In the genomic region with DNA sequence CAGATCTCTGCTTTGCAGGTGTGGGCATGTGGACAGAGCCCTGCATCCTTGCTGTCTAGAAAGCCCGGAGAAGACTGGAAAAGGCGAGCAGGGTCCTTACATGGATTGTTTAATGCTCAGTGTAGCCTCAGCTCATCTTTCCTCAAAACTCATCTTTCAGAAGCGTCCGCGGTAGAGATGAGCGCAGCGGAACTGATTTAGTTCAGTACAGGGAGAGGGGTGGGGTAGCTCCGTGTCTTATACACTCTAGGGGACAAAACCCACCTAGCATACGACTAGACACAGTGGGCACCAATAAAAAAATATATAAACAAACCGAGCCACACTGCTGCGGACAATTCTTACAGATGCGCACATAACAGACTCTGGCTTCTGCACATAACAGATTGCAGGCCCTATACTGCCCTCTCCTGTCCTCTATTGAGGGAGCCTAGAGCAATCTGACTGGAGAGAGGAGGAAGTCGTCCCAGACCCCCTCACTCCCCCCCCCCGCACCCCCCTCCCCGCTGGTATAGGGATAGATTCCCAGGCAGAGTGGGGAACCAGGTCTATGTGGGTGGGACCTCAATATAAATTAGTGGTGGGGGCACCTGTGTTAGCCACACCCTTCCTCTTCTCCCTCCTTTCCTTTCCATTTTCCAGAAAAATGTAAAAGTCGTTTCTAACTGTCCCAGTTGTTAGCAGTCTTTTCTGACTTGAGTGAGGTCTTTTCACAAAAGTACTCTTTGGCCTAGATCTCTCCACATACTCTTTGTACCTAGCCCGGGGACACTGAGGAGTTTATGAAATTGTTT, we compare ENCODE assay signal across 8 mouse cellular contexts. TPM values are rescaled to one million over a fixed set of nuclear protein-coding genes. Genes with fewer than 3 reads are reported as not detected.
DNase-seq lines count a peak whose midpoint lies in the region; ATAC-seq and TF ChIP-seq lines count a peak whose summit lies in the region.

No protein-coding gene starts in this region.

- H3K4me1 ChIP-seq in embryonic facial prominence, embryonic 10.5 days, result peaks cover 84% of the 10 kb centered on the region
- peaks cover 28% of the 10 kb centered on the region for H3K4me1 ChIP-seq in hindbrain, embryonic 14.5 days (replicated peaks; ENCODE audit: control insufficient read depth, insufficient read depth, low read length)
- H3K4me1 ChIP-seq in lung, embryonic 15.5 days, result peaks cover 55% of the 10 kb centered on the region
- peaks cover 34% of the 10 kb centered on the region for H3K4me1 ChIP-seq in stomach, embryonic 16.5 days (ENCODE audit: control insufficient read depth, insufficient read depth, low read length)

- WGBS in embryonic facial prominence, embryonic 10.5 days, result 5% methylated on average over 17 of the region's 17 CpGs
- 4% methylated on average over 17 of the region's 17 CpGs for WGBS in hindbrain, embryonic 14.5 days
- 10% methylated on average over 17 of the region's 17 CpGs for WGBS in lung, embryonic 15.5 days
- WGBS in stomach, embryonic 16.5 days, result 10% methylated on average over 17 of the region's 17 CpGs

- no peak for DNase-seq in left cerebral cortex, adult 2 months (ENCODE audit: extremely low spot score in 1 of 2, low spot score in 2 of 2)
- no peak for DNase-seq in left cerebral cortex, postnatal 4 days
- DNase-seq in embryonic facial prominence, embryonic 10.5 days (ENCODE audit: low spot score), result peak; percentile 52
- DNase-seq in hindbrain, embryonic 14.5 days (ENCODE audit: low spot score), result peak; percentile 59
- DNase-seq in urinary bladder, postnatal 36 days (ENCODE audit: low spot score in 2 of 2), result no peak
- DNase-seq in frontal cortex, postnatal 36 days (ENCODE audit: low spot score in 2 of 2), result no peak

- peak overlapping the region; percentile 52; the same call in 1 of the 2 replicates for H3K4me2 ChIP-seq in hindbrain, embryonic 14.5 days (replicated peaks)
- peak overlapping the region; percentile 77 for H3K4me2 ChIP-seq in lung, embryonic 15.5 days
- H3K4me2 ChIP-seq in stomach, embryonic 16.5 days (ENCODE audit: low read depth, low read length), result peak overlapping the region; percentile 70

- no peak overlapping the region for H3K9ac ChIP-seq in hindbrain, embryonic 14.5 days
- H3K9ac ChIP-seq in lung, embryonic 15.5 days, result no peak overlapping the region
- H3K9ac ChIP-seq in stomach, embryonic 16.5 days (ENCODE audit: low read length), result no peak overlapping the region

- H3K9me3 ChIP-seq in embryonic facial prominence, embryonic 10.5 days, result no peaks in the 10 kb centered on the region
- H3K9me3 ChIP-seq in hindbrain, embryonic 14.5 days (ENCODE audit: control insufficient read depth, low read length), result no peaks in the 10 kb centered on the region
- no peaks in the 10 kb centered on the region for H3K9me3 ChIP-seq in lung, embryonic 15.5 days
- H3K9me3 ChIP-seq in stomach, embryonic 16.5 days (replicated peaks; ENCODE audit: control insufficient read depth, low read length), result no peaks in the 10 kb centered on the region

- intact Hi-C loops in left cerebral cortex, adult 2 months (cut with DNase I), result loop anchor here (5.0 to 10.0 kb wide), 4 partner anchors 153 to 466 kb away; a partner anchor contains a TSS
- intact Hi-C loops in left cerebral cortex, postnatal 4 days (cut with DNase I), result loop anchor here (5.0 kb wide), 1 partner anchor 78 kb away; no protein-coding TSS in a partner anchor

- peak; percentile 33 for TF ChIP-seq CTCF in left cerebral cortex, adult 2 months (IDR thresholded peaks at IDR 0.05)

- ATAC-seq in hindbrain, embryonic 14.5 days (ENCODE audit: low FRiP score), result no peak
- ATAC-seq in lung, embryonic 15.5 days (ENCODE audit: borderline replicate concordance, extremely low read depth, low FRiP score, low TSS enrichment), result 0 out of 2 replicates have a peak, but pooled peaks have one; percentile 5
- no peak; the same call in 1 of the 2 replicates for ATAC-seq in stomach, embryonic 16.5 days (ENCODE audit: insufficient read depth, low FRiP score)

- no peak overlapping the region; the same call in 1 of the 2 replicates for H3K27ac ChIP-seq in left cerebral cortex, adult 2 months
- no peak overlapping the region for H3K27ac ChIP-seq in embryonic facial prominence, embryonic 10.5 days (replicated peaks)
- H3K27ac ChIP-seq in hindbrain, embryonic 14.5 days, result no peak overlapping the region
- H3K27ac ChIP-seq in lung, embryonic 15.5 days, result peak overlapping the region; percentile 42; the same call in 1 of the 2 replicates
- H3K27ac ChIP-seq in stomach, embryonic 16.5 days (ENCODE audit: low read length), result no peak overlapping the region; the same call in 1 of the 2 replicates

- H3K4me3 ChIP-seq in left cerebral cortex, adult 2 months, result peak overlapping the region; percentile 28
- H3K4me3 ChIP-seq in embryonic facial prominence, embryonic 10.5 days, result peak overlapping the region; percentile 51
- peak overlapping the region; percentile 22; the same call in 1 of the 2 replicates for H3K4me3 ChIP-seq in hindbrain, embryonic 14.5 days (replicated peaks; ENCODE audit: low read length)
- H3K4me3 ChIP-seq in lung, embryonic 15.5 days, result peak overlapping the region; percentile 36
- peak overlapping the region; percentile 75 for H3K4me3 ChIP-seq in stomach, embryonic 16.5 days (replicated peaks; ENCODE audit: low read length)

- H3K36me3 ChIP-seq in embryonic facial prominence, embryonic 10.5 days (replicated peaks), result no peaks in the 10 kb centered on the region
- H3K36me3 ChIP-seq in hindbrain, embryonic 14.5 days (replicated peaks; ENCODE audit: control insufficient read depth, insufficient read depth), result no peaks in the 10 kb centered on the region
- no peaks in the 10 kb centered on the region for H3K36me3 ChIP-seq in lung, embryonic 15.5 days
- no peaks in the 10 kb centered on the region for H3K36me3 ChIP-seq in stomach, embryonic 16.5 days (ENCODE audit: control insufficient read depth, insufficient read depth, low read length)

- H3K27me3 ChIP-seq in embryonic facial prominence, embryonic 10.5 days (replicated peaks; ENCODE audit: low read depth, poor library complexity, severe bottlenecking), result peaks cover 92% of the 10 kb centered on the region
- H3K27me3 ChIP-seq in hindbrain, embryonic 14.5 days (ENCODE audit: control insufficient read depth, insufficient read depth, low read length), result peaks cover 83% of the 10 kb centered on the region
- peaks cover 84% of the 10 kb centered on the region for H3K27me3 ChIP-seq in lung, embryonic 15.5 days
- peaks cover 62% of the 10 kb centered on the region for H3K27me3 ChIP-seq in stomach, embryonic 16.5 days (ENCODE audit: control insufficient read depth, insufficient read depth, low read length)

RNA-seq across cellular contexts. Expression of a gene that starts 4.1 kb away (rescaled TPM):
- total RNA-seq in left cerebral cortex, adult 2 months (2021), result 1 to 10 TPM; 4.3 to 5.5 TPM
- 1 to 10 TPM in 1 of 2 experiments, under 1 TPM in 1; 0.70 to 1.8 TPM for total RNA-seq in left cerebral cortex, postnatal 4 days (2021)
- polyA plus RNA-seq in embryonic facial prominence, embryonic 10.5 days (2016; fragmentation: Nextera tagmentation; extraction: Ambion mirVana), result 3.7 and 6.7 TPM in 2 replicates
- polyA plus RNA-seq in hindbrain, embryonic 14.5 days (2014; fragmentation: Nextera tagmentation; extraction: Ambion mirVana), result 2.5 and 4.9 TPM in 2 replicates
- polyA plus RNA-seq in lung, embryonic 15.5 days (2015; fragmentation: Nextera tagmentation; extraction: Ambion mirVana), result 4.9 and 6.4 TPM in 2 replicates
- 22.9 and 41.4 TPM in 2 replicates for polyA plus RNA-seq in stomach, embryonic 16.5 days (2015; fragmentation: Nextera tagmentation; extraction: Ambion mirVana)

RNA-seq across cellular contexts. Expression of a gene that starts 31.9 kb away (rescaled TPM):
- total RNA-seq in left cerebral cortex, adult 2 months (2021), result 100 to 1,000 TPM; 120 to 125 TPM
- 100 to 1,000 TPM; 108 to 128 TPM for total RNA-seq in left cerebral cortex, postnatal 4 days (2021)
- polyA plus RNA-seq in embryonic facial prominence, embryonic 10.5 days (2016; fragmentation: Nextera tagmentation; extraction: Ambion mirVana), result 7.7 and 9.8 TPM in 2 replicates
- polyA plus RNA-seq in hindbrain, embryonic 14.5 days (2014; fragmentation: Nextera tagmentation; extraction: Ambion mirVana), result 67.8 and 77.0 TPM in 2 replicates
- 20.5 and 21.7 TPM in 2 replicates for polyA plus RNA-seq in lung, embryonic 15.5 days (2015; fragmentation: Nextera tagmentation; extraction: Ambion mirVana)
- polyA plus RNA-seq in stomach, embryonic 16.5 days (2015; fragmentation: Nextera tagmentation; extraction: Ambion mirVana), result 28.3 and 29.8 TPM in 2 replicates

RNA-seq across cellular contexts. Expression of a gene that starts 33.7 kb away (rescaled TPM):
- 1 to 10 TPM; 5.2 to 6.1 TPM for total RNA-seq in left cerebral cortex, adult 2 months (2021)
- total RNA-seq in left cerebral cortex, postnatal 4 days (2021), result 1 to 10 TPM; 8.0 to 8.2 TPM
- polyA plus RNA-seq in embryonic facial prominence, embryonic 10.5 days (2016; fragmentation: Nextera tagmentation; extraction: Ambion mirVana), result 0.27 and 0.65 TPM in 2 replicates
- 2.5 and 2.9 TPM in 2 replicates for polyA plus RNA-seq in hindbrain, embryonic 14.5 days (2014; fragmentation: Nextera tagmentation; extraction: Ambion mirVana)
- polyA plus RNA-seq in lung, embryonic 15.5 days (2015; fragmentation: Nextera tagmentation; extraction: Ambion mirVana), result 0.30 and 0.34 TPM in 2 replicates
- 0.21 and 0.48 TPM in 2 replicates for polyA plus RNA-seq in stomach, embryonic 16.5 days (2015; fragmentation: Nextera tagmentation; extraction: Ambion mirVana)

Comparison
In these comparisons a context has a peak if more than half of its experiments do, and no peak if none do; other contexts are left out.
1. DNase-seq: peak in embryonic facial prominence, embryonic 10.5 days (single experiment) and hindbrain, embryonic 14.5 days (single experiment); none in left cerebral cortex, adult 2 months (0 of 2), left cerebral cortex, postnatal 4 days (single experiment), urinary bladder, postnatal 36 days (0 of 2) and frontal cortex, postnatal 36 days (0 of 2).
2. H3K4me3 ChIP-seq: peak in every context shown above with its lines; median percentile 75 in stomach, embryonic 16.5 days; 51 in embryonic facial prominence, embryonic 10.5 days; 36 in lung, embryonic 15.5 days; 28 in left cerebral cortex, adult 2 months; 22 in hindbrain, embryonic 14.5 days.
3. Peak in every context shown above with its lines, with median percentiles within 50 percentile points of each other: H3K4me2 ChIP-seq.